Mouse (Mus musculus): Measurements from ENCODE around the gene Clec4a1. TPM values are rescaled to one million over a fixed set of nuclear protein-coding genes. Genes with fewer than 3 reads are reported as not detected.

Clec4a1 gene
- polyA plus RNA-seq, 2 experiments: 3.0 to 5.9 TPM

- 77% methylated on average over 7 of the region's 7 CpGs for WGBS (ENCODE audit: insufficient replicate concordance)
- no peak overlapping the region for H3K27ac ChIP-seq
- DNase-seq (ENCODE audit: low read depth in 3 of 3, low spot score in 3 of 3) (no peak), ATAC-seq (ENCODE audit: insufficient read depth) (no peak)
- peaks cover 35% of the 10 kb centered on the region for H3K36me3 ChIP-seq (replicated peaks; ENCODE audit: control insufficient read depth, insufficient read depth, low read depth)
- no peaks in the 10 kb centered on the region for H3K9me3 ChIP-seq (ENCODE audit: control insufficient read depth, low read length)
- no peaks in the 10 kb centered on the region for H3K27me3 ChIP-seq (ENCODE audit: control insufficient read depth, insufficient read depth, low read length)
- H3K4me3 ChIP-seq (ENCODE audit: insufficient read depth in 1 of 2, low read depth in 2 of 2, low read length in 2 of 2): no peak overlapping the region
- H3K4me1 ChIP-seq (replicated peaks; ENCODE audit: control insufficient read depth in 2 of 2, insufficient read depth in 2 of 2, low read length in 1 of 2): peaks cover 9 to 13% of the 10 kb centered on the region in 2 experiments
- H3K4me2 ChIP-seq (ENCODE audit: low read depth): no peak overlapping the region
- TF ChIP-seq CTCF (IDR thresholded peaks at IDR 0.05; ENCODE audit: low read depth) (no peak), EP300 (IDR thresholded peaks at IDR 0.05; ENCODE audit: low read depth) (no peak)
- H3K9ac ChIP-seq (replicated peaks): no peak overlapping the region
These were observed 42.4 kb upstream of the Clec4a1 start for GRCm38 (mm10) chr6:122879141-122879735.

GRCm38 (mm10) chr6:122879781-122880505 lies 41.7 kb upstream of the Clec4a1 start:
- Histone ChIP-seq H3K27me3 (ENCODE audit: control insufficient read depth, insufficient read depth, low read length) (no peaks in the 10 kb centered on the region), H3K27ac (no peak overlapping the region), H3K4me1 (replicated peaks; ENCODE audit: control insufficient read depth in 2 of 2, insufficient read depth in 2 of 2, low read length in 1 of 2) (peaks cover 9 to 13% of the 10 kb centered on the region in 2 experiments), H3K9me3 (ENCODE audit: control insufficient read depth, low read length) (no peaks in the 10 kb centered on the region), H3K4me3 (ENCODE audit: insufficient read depth in 1 of 2, low read depth in 2 of 2, low read length in 2 of 2) (no peak overlapping the region), H3K9ac (replicated peaks) (no peak overlapping the region), H3K36me3 (replicated peaks; ENCODE audit: control insufficient read depth, insufficient read depth, low read depth) (peaks cover 38% of the 10 kb centered on the region), H3K4me2 (ENCODE audit: low read depth) (no peak overlapping the region)
- DNase-seq (ENCODE audit: low read depth in 3 of 3, low spot score in 3 of 3) (no peak), ATAC-seq (ENCODE audit: insufficient read depth) (peak; percentile 24; the same call in 1 of the 2 replicates)
- WGBS (ENCODE audit: insufficient replicate concordance): 81% methylated on average over 7 of the region's 7 CpGs
- no peak for TF ChIP-seq EP300 (IDR thresholded peaks at IDR 0.05; ENCODE audit: low read depth)
- no peak for TF ChIP-seq CTCF (IDR thresholded peaks at IDR 0.05; ENCODE audit: low read depth)

- TF ChIP-seq EP300 (IDR thresholded peaks at IDR 0.05; ENCODE audit: low read depth) (no peak), CTCF (IDR thresholded peaks at IDR 0.05; ENCODE audit: low read depth) (no peak)
- 90% methylated on average over 12 of the region's 12 CpGs for WGBS (ENCODE audit: insufficient replicate concordance)
- ATAC-seq (ENCODE audit: insufficient read depth) (no peak), DNase-seq (ENCODE audit: low read depth in 3 of 3, low spot score in 3 of 3) (no peak)
- no peak overlapping the region for H3K9ac ChIP-seq (replicated peaks)
- H3K27ac ChIP-seq: no peak overlapping the region
- no peaks in the 10 kb centered on the region for H3K27me3 ChIP-seq (ENCODE audit: control insufficient read depth, insufficient read depth, low read length)
- H3K4me3 ChIP-seq (ENCODE audit: insufficient read depth in 1 of 2, low read depth in 2 of 2, low read length in 2 of 2): no peak overlapping the region
- H3K36me3 ChIP-seq (replicated peaks; ENCODE audit: control insufficient read depth, insufficient read depth, low read depth): peaks cover 48% of the 10 kb centered on the region
- no peak overlapping the region for H3K4me2 ChIP-seq (ENCODE audit: low read depth)
- H3K9me3 ChIP-seq (ENCODE audit: control insufficient read depth, low read length): no peaks in the 10 kb centered on the region
- peaks cover 0 to 2% of the 10 kb centered on the region in 2 experiments; a peak in 1 of 4 replicates for H3K4me1 ChIP-seq (replicated peaks; ENCODE audit: control insufficient read depth in 2 of 2, insufficient read depth in 2 of 2, low read length in 1 of 2)
These were observed 40.4 kb upstream of the Clec4a1 start for GRCm38 (mm10) chr6:122881287-122881686.

- TF ChIP-seq CTCF (IDR thresholded peaks at IDR 0.05; ENCODE audit: low read depth): no peak
- no peak for TF ChIP-seq EP300 (IDR thresholded peaks at IDR 0.05; ENCODE audit: low read depth)
- H3K27ac ChIP-seq: no peak overlapping the region
- no peaks in the 10 kb centered on the region for H3K4me1 ChIP-seq (replicated peaks; ENCODE audit: control insufficient read depth in 2 of 2, insufficient read depth in 2 of 2, low read length in 1 of 2)
- no peaks in the 10 kb centered on the region for H3K27me3 ChIP-seq (ENCODE audit: control insufficient read depth, insufficient read depth, low read length)
- ATAC-seq (ENCODE audit: insufficient read depth) (no peak), DNase-seq (ENCODE audit: low read depth in 3 of 3, low spot score in 3 of 3) (no peak)
- no peak overlapping the region for H3K4me2 ChIP-seq (ENCODE audit: low read depth)
- H3K4me3 ChIP-seq (ENCODE audit: insufficient read depth in 1 of 2, low read depth in 2 of 2, low read length in 2 of 2): no peak overlapping the region
- H3K9ac ChIP-seq (replicated peaks): no peak overlapping the region
- H3K9me3 ChIP-seq (ENCODE audit: control insufficient read depth, low read length): no peaks in the 10 kb centered on the region
- H3K36me3 ChIP-seq (replicated peaks; ENCODE audit: control insufficient read depth, insufficient read depth, low read depth): peaks cover 69% of the 10 kb centered on the region
- WGBS (ENCODE audit: insufficient replicate concordance): 85% methylated on average over 9 of the region's 9 CpGs
These were observed 38.0 kb upstream of the Clec4a1 start for GRCm38 (mm10) chr6:122883603-122884002.

GRCm38 (mm10) chr6:122889599-122889998 lies 32.0 kb upstream of the Clec4a1 start:
- Histone ChIP-seq H3K36me3 (replicated peaks; ENCODE audit: control insufficient read depth, insufficient read depth, low read depth) (peaks cover 31% of the 10 kb centered on the region), H3K4me3 (ENCODE audit: insufficient read depth in 1 of 2, low read depth in 2 of 2, low read length in 2 of 2) (no peak overlapping the region), H3K27me3 (ENCODE audit: control insufficient read depth, insufficient read depth, low read length) (no peaks in the 10 kb centered on the region), H3K4me1 (replicated peaks; ENCODE audit: control insufficient read depth in 2 of 2, insufficient read depth in 2 of 2, low read length in 1 of 2) (no peaks in the 10 kb centered on the region), H3K9me3 (ENCODE audit: control insufficient read depth, low read length) (no peaks in the 10 kb centered on the region), H3K4me2 (ENCODE audit: low read depth) (no peak overlapping the region), H3K27ac (no peak overlapping the region), H3K9ac (replicated peaks) (no peak overlapping the region)
- 79% methylated on average over 2 of the region's 2 CpGs for WGBS (ENCODE audit: insufficient replicate concordance)
- DNase-seq (ENCODE audit: low read depth in 3 of 3, low spot score in 3 of 3) (no peak), ATAC-seq (ENCODE audit: insufficient read depth) (no peak)
- no peak for TF ChIP-seq CTCF (IDR thresholded peaks at IDR 0.05; ENCODE audit: low read depth)
- no peak for TF ChIP-seq EP300 (IDR thresholded peaks at IDR 0.05; ENCODE audit: low read depth)
